Comparison of ENCODE assay signal across 8 mouse cellular contexts in the genomic region with DNA sequence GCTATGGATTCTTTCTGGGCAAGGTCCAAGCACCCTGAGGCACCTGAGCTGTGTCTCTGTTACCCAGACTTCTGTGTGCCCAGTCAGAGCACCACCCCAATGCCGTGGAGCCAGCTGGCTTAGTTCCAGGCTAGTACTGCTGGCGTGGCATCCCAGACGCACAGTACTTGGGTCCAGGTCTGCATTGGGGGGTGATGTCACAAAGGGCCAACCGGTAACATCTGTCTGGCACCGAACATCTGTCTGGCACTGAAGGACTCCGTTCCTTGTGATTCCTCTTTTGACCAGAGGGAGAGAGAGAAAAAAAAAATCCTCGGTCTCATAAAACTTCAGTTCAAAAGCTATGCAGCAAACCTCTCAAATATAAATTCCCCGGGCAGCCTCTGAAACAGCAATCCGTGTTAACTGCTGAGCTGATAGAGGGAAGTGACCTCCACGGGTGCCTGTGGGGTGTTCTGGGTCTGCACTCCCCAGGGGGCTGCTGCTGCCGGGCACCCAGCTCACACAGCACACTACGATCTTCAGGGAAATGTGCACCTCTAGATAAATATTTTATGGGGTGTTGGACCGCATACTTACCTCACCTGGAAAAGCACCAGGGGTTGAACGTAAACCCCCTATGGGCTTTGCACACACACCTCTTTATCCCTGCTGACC. TPM values are rescaled to one million over a fixed set of nuclear protein-coding genes. Genes with fewer than 3 reads are reported as not detected.
DNase-seq lines count a peak whose midpoint lies in the region; ATAC-seq and TF ChIP-seq lines count a peak whose summit lies in the region.

No protein-coding gene starts in this region.

- no peak for TF ChIP-seq CTCF in spleen, adult 2 months (IDR thresholded peaks at IDR 0.05; ENCODE audit: extremely low read depth, insufficient read depth, insufficient read length, insufficient replicate concordance)

- no peaks in the 10 kb centered on the region for H3K36me3 ChIP-seq in spleen, adult 2 months (ENCODE audit: control insufficient read depth, insufficient read depth, low read length)
- no peaks in the 10 kb centered on the region for H3K36me3 ChIP-seq in embryonic facial prominence, embryonic 15.5 days
- H3K36me3 ChIP-seq in intestine, embryonic 15.5 days: no peaks in the 10 kb centered on the region

- no peak for TF ChIP-seq POLR2A in spleen, adult 2 months (IDR thresholded peaks at IDR 0.05; ENCODE audit: low read depth, low read length)

- peaks cover 17% of the 10 kb centered on the region for H3K27me3 ChIP-seq in spleen, adult 2 months (ENCODE audit: control insufficient read depth, insufficient read depth, low read length)
- H3K27me3 ChIP-seq in embryonic facial prominence, embryonic 15.5 days: peaks cover 77% of the 10 kb centered on the region
- H3K27me3 ChIP-seq in intestine, embryonic 15.5 days (replicated peaks): peaks cover 60% of the 10 kb centered on the region

- no peak overlapping the region for H3K9ac ChIP-seq in embryonic facial prominence, embryonic 15.5 days
- no peak overlapping the region for H3K9ac ChIP-seq in intestine, embryonic 15.5 days

- H3K4me3 ChIP-seq in spleen, adult 2 months (ENCODE audit: extremely low read depth, insufficient read depth, insufficient read length): peak overlapping the region; percentile 81; the same call in 1 of the 2 replicates
- H3K4me3 ChIP-seq in embryonic facial prominence, embryonic 15.5 days (replicated peaks): peak overlapping the region; percentile 53
- peak overlapping the region; percentile 50 for H3K4me3 ChIP-seq in intestine, embryonic 15.5 days (replicated peaks)

- H3K9me3 ChIP-seq in embryonic facial prominence, embryonic 15.5 days (replicated peaks): no peaks in the 10 kb centered on the region
- no peaks in the 10 kb centered on the region for H3K9me3 ChIP-seq in intestine, embryonic 15.5 days

- H3K4me1 ChIP-seq in spleen, adult 2 months (ENCODE audit: control insufficient read depth, insufficient read depth, insufficient read length): 0 out of 2 replicates have a peak, but pooled peaks cover 3% of the 10 kb centered on the region
- H3K4me1 ChIP-seq in embryonic facial prominence, embryonic 15.5 days: peaks cover 45% of the 10 kb centered on the region
- H3K4me1 ChIP-seq in intestine, embryonic 15.5 days (replicated peaks): peaks cover 38% of the 10 kb centered on the region

- 20% methylated on average over 14 of the region's 14 CpGs for WGBS in spleen, adult 2 months
- 22% methylated on average over 14 of the region's 14 CpGs for WGBS in embryonic facial prominence, embryonic 15.5 days
- 23% methylated on average over 14 of the region's 14 CpGs for WGBS in intestine, embryonic 15.5 days

- peak overlapping the region; percentile 94 for H3K4me2 ChIP-seq in embryonic facial prominence, embryonic 15.5 days (replicated peaks)
- H3K4me2 ChIP-seq in intestine, embryonic 15.5 days (replicated peaks): peak overlapping the region; percentile 97

- H3K27ac ChIP-seq in spleen, adult 2 months (ENCODE audit: insufficient read depth, low read length): no peak overlapping the region
- no peak overlapping the region for H3K27ac ChIP-seq in embryonic facial prominence, embryonic 15.5 days (replicated peaks)
- no peak overlapping the region for H3K27ac ChIP-seq in intestine, embryonic 15.5 days

- DNase-seq in spleen, adult 2 months (ENCODE audit: low read depth in 1 of 2, low spot score in 2 of 2): no peak
- no peak for DNase-seq in spleen, adult 18-20 months
- peak; percentile 31 for DNase-seq in lung, postnatal 10 days
- no peak for DNase-seq in thymus, postnatal 10 days (ENCODE audit: low spot score in 2 of 2)
- DNase-seq in testis, postnatal 10 days (ENCODE audit: low spot score): no peak
- DNase-seq in urinary bladder, postnatal 25 days (ENCODE audit: low spot score): no peak

- no peak for ATAC-seq in embryonic facial prominence, embryonic 15.5 days (ENCODE audit: insufficient number of reproducible peaks, low FRiP score, low TSS enrichment, low read depth)
- ATAC-seq in intestine, embryonic 15.5 days: 0 out of 2 replicates have a peak, but pooled peaks have one; percentile 29

RNA-seq across cellular contexts. Expression of a gene that starts 22.5 kb away (rescaled TPM):
- 36.1 and 45.6 TPM in 2 replicates for polyA plus RNA-seq in spleen, adult 2 months (2012; rRNA removed)
- 12.1 and 12.2 TPM in 2 replicates for polyA plus RNA-seq in embryonic facial prominence, embryonic 15.5 days (2015; fragmentation: Nextera tagmentation; extraction: Ambion mirVana)
- polyA plus RNA-seq in intestine, embryonic 15.5 days (2015; fragmentation: Nextera tagmentation; extraction: Ambion mirVana): 22.2 and 24.0 TPM in 2 replicates

RNA-seq across cellular contexts. Expression of a gene that starts 55.8 kb away (rescaled TPM):
- 4.2 and 5.8 TPM in 2 replicates for polyA plus RNA-seq in spleen, adult 2 months (2012; rRNA removed)
- 1.5 and 1.7 TPM in 2 replicates for polyA plus RNA-seq in embryonic facial prominence, embryonic 15.5 days (2015; fragmentation: Nextera tagmentation; extraction: Ambion mirVana)
- 1.3 and 1.5 TPM in 2 replicates for polyA plus RNA-seq in intestine, embryonic 15.5 days (2015; fragmentation: Nextera tagmentation; extraction: Ambion mirVana)
